Mouse (Mus musculus): ENCODE data around the gene Isyna1. TPM values are rescaled to one million over a fixed set of nuclear protein-coding genes. Genes with fewer than 3 reads are reported as not detected.
"Not testable (repeated sequence)": the region's sequence is repeated elsewhere in the genome, so short reads cannot be mapped to it uniquely, and the experiment has no call there.

Isyna1 gene
- polyA plus RNA-seq, 1 experiment from 2014 or later, result 198 TPM

GRCm38 (mm10) chr8:70583476-70584387 is 10.4 kb upstream of the Isyna1 start:
- 88% methylated on average over 18 of the region's 18 CpGs for WGBS

GRCm38 (mm10) chr8:70584606-70585257 is 9.4 kb upstream of the Isyna1 start:
- WGBS, result 88% methylated on average over 9 of the region's 9 CpGs
- Histone ChIP-seq H3K4me1 (no peaks in the 10 kb centered on the region), H3K36me3 (peaks cover 99% of the 10 kb centered on the region), H3K9ac (no peak overlapping the region), H3K9me3 (replicated peaks) (no peaks in the 10 kb centered on the region), H3K27me3 (no peaks in the 10 kb centered on the region), H3K4me3 (replicated peaks) (no peak overlapping the region), H3K4me2 (no peak overlapping the region), H3K27ac (no peak overlapping the region)
- ATAC-seq (replicated peaks; ENCODE audit: low FRiP score), result peak; percentile 34; the same call in 1 of the 2 replicates

More at GRCm38 (mm10) chr8:70583476-70584387, 10.4 kb upstream of the Isyna1 start:
- Histone ChIP-seq H3K4me2 (no peak overlapping the region), H3K9ac (no peak overlapping the region), H3K36me3 (peaks cover 96% of the 10 kb centered on the region), H3K4me1 (no peaks in the 10 kb centered on the region), H3K27me3 (no peaks in the 10 kb centered on the region), H3K9me3 (replicated peaks) (no peaks in the 10 kb centered on the region), H3K27ac (no peak overlapping the region), H3K4me3 (replicated peaks) (no peak overlapping the region)
- no peak for ATAC-seq (replicated peaks; ENCODE audit: low FRiP score)

GRCm38 (mm10) chr8:70585258-70585652 is 8.9 kb upstream of the Isyna1 start:
- peaks cover 99% of the 10 kb centered on the region for H3K36me3 ChIP-seq
- no peak overlapping the region for H3K4me2 ChIP-seq
- H3K4me1 ChIP-seq, result no peaks in the 10 kb centered on the region
- H3K27ac ChIP-seq, result no peak overlapping the region
- H3K4me3 ChIP-seq (replicated peaks), result no peak overlapping the region
- peak; percentile 37; the same call in 1 of the 2 replicates for ATAC-seq (replicated peaks; ENCODE audit: low FRiP score)
- 45% methylated on average over 7 of the region's 7 CpGs for WGBS
- no peaks in the 10 kb centered on the region for H3K9me3 ChIP-seq (replicated peaks)
- H3K27me3 ChIP-seq, result no peaks in the 10 kb centered on the region
- H3K9ac ChIP-seq, result no peak overlapping the region

- H3K4me1 ChIP-seq; H3K27me3 ChIP-seq; H3K4me2 ChIP-seq; H3K9me3 ChIP-seq (replicated peaks); H3K4me3 ChIP-seq (replicated peaks); ATAC-seq (replicated peaks; ENCODE audit: low FRiP score); H3K9ac ChIP-seq; H3K27ac ChIP-seq: not testable (repeated sequence)
- WGBS, result 93% methylated on average over 4 of the region's 4 CpGs
- H3K36me3 ChIP-seq, result peaks cover 94% of the 10 kb centered on the region
Measured at GRCm38 (mm10) chr8:70587955-70588354, 6.2 kb upstream of the Isyna1 start.

- Histone ChIP-seq H3K9ac (no peak overlapping the region), H3K9me3 (replicated peaks) (no peaks in the 10 kb centered on the region), H3K4me1 (peaks cover 38% of the 10 kb centered on the region), H3K4me3 (replicated peaks) (no peak overlapping the region), H3K27me3 (no peaks in the 10 kb centered on the region), H3K36me3 (peaks cover 71% of the 10 kb centered on the region), H3K27ac (no peak overlapping the region), H3K4me2 (no peak overlapping the region)
- WGBS, result 90% methylated on average over 12 of the region's 12 CpGs
- no peak for ATAC-seq (replicated peaks; ENCODE audit: low FRiP score)
Measured at GRCm38 (mm10) chr8:70591569-70591968, 2.6 kb upstream of the Isyna1 start.

GRCm38 (mm10) chr8:70593173-70593572 is 1.0 kb upstream of the Isyna1 start:
- peak overlapping the region; percentile 97 for H3K4me2 ChIP-seq
- H3K36me3 ChIP-seq, result peaks cover 62% of the 10 kb centered on the region
- ATAC-seq (replicated peaks; ENCODE audit: low FRiP score), result no peak
- 43% methylated on average over 8 of the region's 8 CpGs for WGBS
- H3K4me3 ChIP-seq (replicated peaks), result peak overlapping the region; percentile 75
- H3K9me3 ChIP-seq (replicated peaks), result no peaks in the 10 kb centered on the region
- H3K4me1 ChIP-seq, result peaks cover 54% of the 10 kb centered on the region
- no peaks in the 10 kb centered on the region for H3K27me3 ChIP-seq
- peak overlapping the region; percentile 11 for H3K9ac ChIP-seq
- peak overlapping the region; percentile 92 for H3K27ac ChIP-seq

GRCm38 (mm10) chr8:70594621-70595564 is 720 bp downstream of the Isyna1 start:
- H3K9ac ChIP-seq, result peak overlapping the region; percentile 69
- H3K4me2 ChIP-seq, result peak overlapping the region; percentile 97
- peak overlapping the region; percentile 92 for H3K27ac ChIP-seq
- ATAC-seq (replicated peaks; ENCODE audit: low FRiP score), result peak; percentile 19
- H3K4me1 ChIP-seq, result peaks cover 71% of the 10 kb centered on the region
- H3K27me3 ChIP-seq, result no peaks in the 10 kb centered on the region
- WGBS, result 8% methylated on average over 82 of the region's 82 CpGs
- peaks cover 52% of the 10 kb centered on the region for H3K36me3 ChIP-seq
- no peaks in the 10 kb centered on the region for H3K9me3 ChIP-seq (replicated peaks)
- H3K4me3 ChIP-seq (replicated peaks), result peak overlapping the region; percentile 75

- Histone ChIP-seq H3K36me3 (peaks cover 46% of the 10 kb centered on the region), H3K4me2 (peak overlapping the region; percentile 97), H3K27me3 (no peaks in the 10 kb centered on the region), H3K9ac (no peak overlapping the region), H3K4me3 (replicated peaks) (peak overlapping the region; percentile 75), H3K4me1 (peaks cover 80% of the 10 kb centered on the region), H3K27ac (no peak overlapping the region), H3K9me3 (replicated peaks) (no peaks in the 10 kb centered on the region)
- WGBS, result 94% methylated on average over 12 of the region's 12 CpGs
- no peak for ATAC-seq (replicated peaks; ENCODE audit: low FRiP score)
Measured at GRCm38 (mm10) chr8:70595811-70596210, 1.6 kb downstream of the Isyna1 start.

GRCm38 (mm10) chr8:70596216-70596615 is 2.0 kb downstream of the Isyna1 start:
- Histone ChIP-seq H3K4me1 (peaks cover 84% of the 10 kb centered on the region), H3K27ac (no peak overlapping the region)
- WGBS, result 87% methylated on average over 18 of the region's 18 CpGs

GRCm38 (mm10) chr8:70596775-70597416 is 2.7 kb downstream of the Isyna1 start:
- no peaks in the 10 kb centered on the region for H3K9me3 ChIP-seq (replicated peaks)
- H3K27me3 ChIP-seq, result no peaks in the 10 kb centered on the region
- no peak overlapping the region for H3K27ac ChIP-seq
- H3K4me1 ChIP-seq, result peaks cover 91% of the 10 kb centered on the region
- H3K36me3 ChIP-seq, result peaks cover 39% of the 10 kb centered on the region
- 0 out of 2 replicates have a peak overlapping the region, but pooled peaks have one; percentile 47 for H3K4me3 ChIP-seq (replicated peaks)
- no peak for ATAC-seq (replicated peaks; ENCODE audit: low FRiP score)
- peak overlapping the region; percentile 80 for H3K4me2 ChIP-seq
- 84% methylated on average over 17 of the region's 17 CpGs for WGBS
- H3K9ac ChIP-seq, result no peak overlapping the region

More at GRCm38 (mm10) chr8:70596216-70596615, 2.0 kb downstream of the Isyna1 start:
- Histone ChIP-seq H3K4me2 (no peak overlapping the region), H3K9me3 (replicated peaks) (no peaks in the 10 kb centered on the region), H3K36me3 (peaks cover 43% of the 10 kb centered on the region), H3K9ac (no peak overlapping the region), H3K27me3 (no peaks in the 10 kb centered on the region), H3K4me3 (replicated peaks) (no peak overlapping the region)
- ATAC-seq (replicated peaks; ENCODE audit: low FRiP score), result no peak
